Mouse (Mus musculus) ES-E14 (cell line): ENCODE measurements around the gene Gm20498. TPM values are rescaled to one million over a fixed set of nuclear protein-coding genes. Genes with fewer than 3 reads are reported as not detected.

ENCODE experiments used
- DNase-seq: peaks from one replicate; pipeline ENCODE4 v3.0.0-alpha.2; 2013; ENCODE audit warnings: low read depth, low spot score
- H3K27ac ChIP-seq: 2 replicates; pipeline ENCODE4 v1.5.1; 2012; ENCODE audit warnings: low read depth, mild to moderate bottlenecking, low read length, moderate library complexity, mixed read lengths; ENCODE audit not compliant: poor library complexity, insufficient read depth, severe bottlenecking
- H3K36me3 ChIP-seq: 2 replicates; pipeline ENCODE4 v1.6.1; 2012; ENCODE audit warnings: mild to moderate bottlenecking, low read length, moderate library complexity, mixed read lengths; ENCODE audit not compliant: control insufficient read depth, poor library complexity, insufficient read depth, severe bottlenecking
- H3K4me1 ChIP-seq, 2 experiments: fragments of 150-350 bp in 1 of 2; sonication (generic) in 1 of 2; 2 replicates each; pipeline ENCODE4 v1.6.1; 2012; ENCODE audit warnings: low read length in 2 of 2, mild to moderate bottlenecking in 1 of 2, mixed read lengths in 1 of 2; ENCODE audit not compliant: control insufficient read depth in 2 of 2, insufficient read depth in 2 of 2, poor library complexity in 1 of 2
- H3K4me3 ChIP-seq, 2 experiments: fragments of 150-350 bp in 1 of 2; sonication (generic) in 1 of 2; 2 replicates each; pipeline ENCODE4 v1.5.1; 2012; ENCODE audit warnings: low read length in 2 of 2, low read depth in 1 of 2, mild to moderate bottlenecking in 1 of 2, mixed read lengths in 1 of 2; ENCODE audit not compliant: insufficient read depth in 1 of 2, poor library complexity in 1 of 2, severe bottlenecking in 1 of 2
- H3K9ac ChIP-seq: 2 replicates; pipeline ENCODE4 v1.6.1; 2012; ENCODE audit warnings: low read depth, mild to moderate bottlenecking, low read length, mixed read lengths; ENCODE audit not compliant: poor library complexity, insufficient read depth, severe bottlenecking
- H3K9me3 ChIP-seq: fragments of 150-350 bp; sonication (generic); 2 replicates; pipeline ENCODE4 v1.6.1; 2012; ENCODE audit warnings: low read depth, mild to moderate bottlenecking, low read length; ENCODE audit not compliant: control insufficient read depth, insufficient read depth
- CHD2 ChIP-seq: IDR thresholded peaks from 2 replicates; pipeline ENCODE4 v1.6.1; 2014; ENCODE audit warnings: mild to moderate bottlenecking, low read depth, low read length, inconsistent platforms
- HCFC1 ChIP-seq: IDR thresholded peaks from 2 replicates; pipeline ENCODE4 v1.6.1; 2012; ENCODE audit warnings: low read length, inconsistent platforms, borderline replicate concordance; ENCODE audit not compliant: insufficient read depth
- MAFK ChIP-seq: IDR thresholded peaks from 2 replicates; pipeline ENCODE4 v1.6.1; 2014; ENCODE audit warnings: mild to moderate bottlenecking, low read depth, low read length, inconsistent platforms; ENCODE audit not compliant: insufficient read depth
- ZC3H11A ChIP-seq: IDR thresholded peaks from 2 replicates; pipeline ENCODE4 v1.6.1; 2012; ENCODE audit warnings: low read depth, mild to moderate bottlenecking, inconsistent platforms, low read length, borderline replicate concordance
- ZNF384 ChIP-seq: IDR thresholded peaks from 2 replicates; pipeline ENCODE4 v1.6.1; 2012; ENCODE audit warnings: low read depth, low read length, inconsistent platforms
- in situ Hi-C, 2 experiments: fragments of 600-800 bp; cut with MboI; formaldehyde crosslinking; loops; one replicate each; pipeline ENCODE4 v1.15.1; 2025; ENCODE audit warnings: low sequenced_read_pairs in 2 of 2, inconsistent platforms in 1 of 2; ENCODE audit not compliant: unreplicated experiment in 2 of 2
- total RNA-seq: library from RNA; depleted of rRNA; stranded (reverse); fragments of 300-350 nt; gene quantifications from 2 replicates; pipeline ENCODE4 v1.2.3, GENCODE M21; 2012; rRNA removed

The Gm20498 gene
- total RNA-seq, 1 experiment: 39.0 TPM

DNA sequence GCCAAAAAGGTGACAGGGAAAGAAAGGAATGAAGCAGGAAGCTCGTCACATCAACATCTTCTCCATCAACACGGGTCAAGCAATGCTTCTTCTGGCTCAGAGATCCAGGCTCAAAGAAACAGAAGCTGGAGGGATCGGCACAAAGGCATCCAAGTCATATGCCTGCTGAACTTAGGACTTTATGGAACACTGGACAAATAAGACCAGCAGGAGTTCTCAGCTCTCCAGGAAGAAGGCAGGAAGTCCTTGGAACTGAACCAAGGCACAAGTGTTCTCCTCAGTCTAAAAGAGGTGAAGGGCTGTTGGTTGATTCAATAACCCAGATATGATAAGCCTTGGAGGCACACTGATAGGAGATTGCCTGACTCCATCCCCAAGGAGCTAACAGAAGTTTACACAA is 207.7 kb downstream of the Gm20498 start:
- Histone ChIP-seq H3K4me1 (no peaks in the 10 kb centered on the region), H3K9me3 (no peaks in the 10 kb centered on the region), H3K36me3 (no peaks in the 10 kb centered on the region), H3K4me3 (no peak overlapping the region), H3K9ac (no peak overlapping the region), H3K27ac (no peak overlapping the region)
- no peak for DNase-seq
- TF ChIP-seq MAFK: no peak
- TF ChIP-seq ZC3H11A: no peak
- no peak for TF ChIP-seq CHD2
- no peak for TF ChIP-seq HCFC1
- no peak for TF ChIP-seq ZNF384
- in situ Hi-C loops: no loop called here

GRCm38 (mm10) chr12:81324116-81324515 is 208.6 kb downstream of the Gm20498 start:
- Histone ChIP-seq H3K36me3 (no peaks in the 10 kb centered on the region), H3K9ac (no peak overlapping the region), H3K4me3 (no peak overlapping the region), H3K9me3 (no peaks in the 10 kb centered on the region), H3K27ac (no peak overlapping the region), H3K4me1 (no peaks in the 10 kb centered on the region)
- no peak for DNase-seq
- TF ChIP-seq ZC3H11A: no peak
- TF ChIP-seq CHD2: no peak
- no peak for TF ChIP-seq ZNF384
- no peak for TF ChIP-seq MAFK
- no peak for TF ChIP-seq HCFC1
- in situ Hi-C loops: no loop called here

DNA sequence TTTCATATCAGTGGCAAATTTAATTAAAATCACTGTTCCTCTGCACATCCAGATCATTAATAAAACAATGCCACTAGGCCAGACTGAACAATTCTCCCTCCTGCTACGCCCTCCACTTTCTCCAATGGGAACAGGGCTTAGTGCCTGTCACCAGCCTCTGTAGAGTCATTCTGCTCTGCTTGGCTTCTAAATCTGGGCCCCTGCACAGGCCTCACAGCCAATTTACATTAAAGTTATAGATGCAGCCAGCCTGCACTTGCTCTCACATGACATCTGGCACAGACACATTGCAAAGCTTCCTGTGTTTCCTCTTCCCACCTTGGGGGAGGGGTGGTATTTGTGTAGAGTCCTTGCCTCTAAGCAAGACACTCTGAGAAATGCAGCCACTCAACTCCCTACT is 211.7 kb downstream of the Gm20498 start:
- Histone ChIP-seq H3K4me1 (no peaks in the 10 kb centered on the region), H3K4me3 (no peak overlapping the region), H3K9ac (no peak overlapping the region), H3K27ac (no peak overlapping the region), H3K9me3 (no peaks in the 10 kb centered on the region), H3K36me3 (no peaks in the 10 kb centered on the region)
- in situ Hi-C loops: no loop called here
- DNase-seq: no peak
- no peak for TF ChIP-seq ZNF384

DNA sequence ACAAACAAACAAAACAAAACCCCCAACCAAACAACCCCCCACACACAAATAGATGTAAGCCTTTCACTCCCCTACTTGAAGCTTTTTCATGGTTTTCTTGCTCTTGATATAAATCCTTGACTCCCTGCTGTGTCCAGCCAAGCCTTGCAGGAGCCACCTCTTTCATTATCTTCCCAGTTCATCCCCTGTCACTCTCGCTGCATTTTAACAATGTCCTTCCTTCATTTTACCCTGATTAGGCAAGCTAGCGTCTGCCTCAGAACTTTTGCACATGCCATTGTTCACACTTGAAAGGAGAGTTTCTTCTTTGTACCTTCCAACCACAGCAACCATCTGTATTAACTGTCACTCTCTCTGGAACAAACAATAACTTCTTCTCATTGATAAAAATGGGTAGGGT is 214.9 kb downstream of the Gm20498 start:
- no peak overlapping the region for H3K9ac ChIP-seq
- no peak for TF ChIP-seq CHD2
- TF ChIP-seq HCFC1: no peak
- no peak for TF ChIP-seq ZC3H11A
- TF ChIP-seq ZNF384: no peak
- TF ChIP-seq MAFK: no peak
- no peak for DNase-seq
- no peak overlapping the region for H3K4me3 ChIP-seq
- no peaks in the 10 kb centered on the region for H3K9me3 ChIP-seq
- H3K36me3 ChIP-seq: no peaks in the 10 kb centered on the region
- H3K27ac ChIP-seq: no peak overlapping the region
- in situ Hi-C loops: no loop called here
- H3K4me1 ChIP-seq: no peaks in the 10 kb centered on the region

DNA sequence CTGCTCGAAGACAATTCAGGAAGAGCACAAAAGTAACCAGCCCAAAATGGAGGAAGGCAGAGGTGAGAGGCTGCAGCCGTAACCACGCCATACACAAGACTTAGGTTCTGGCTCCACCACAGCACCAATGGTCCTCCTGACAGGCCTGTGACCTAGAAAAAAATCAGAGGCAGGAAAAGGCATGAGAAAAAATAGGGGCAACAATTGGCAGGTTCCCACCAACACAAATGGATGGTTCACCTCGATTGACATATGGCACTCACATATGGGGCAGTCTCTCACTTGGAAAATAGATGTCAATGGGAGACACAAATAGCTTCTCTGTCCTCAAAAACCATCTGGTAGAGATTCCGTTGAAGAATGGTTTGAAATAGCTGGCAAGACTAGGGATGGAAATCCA is 216.8 kb downstream of the Gm20498 start:
- in situ Hi-C loops: no loop called here
- Histone ChIP-seq H3K9me3 (no peaks in the 10 kb centered on the region), H3K9ac (no peak overlapping the region), H3K36me3 (no peaks in the 10 kb centered on the region), H3K4me3 (no peak overlapping the region), H3K27ac (no peak overlapping the region), H3K4me1 (no peaks in the 10 kb centered on the region)
- no peak for TF ChIP-seq MAFK
- TF ChIP-seq HCFC1: no peak
- TF ChIP-seq ZNF384: no peak
- no peak for TF ChIP-seq CHD2
- TF ChIP-seq ZC3H11A: no peak
- no peak for DNase-seq

Other genes starting within 250 kb of the Gm20498 start
- gene Slc8a3, start 199.7 kb downstream of the Gm20498 start, total RNA-seq: 0.09 and 0.37 TPM in 2 replicates
- gene Gm4787, start 153.4 kb downstream of the Gm20498 start, total RNA-seq: 0.89 and 1.0 TPM in 2 replicates
- 2.4 and 2.8 TPM in 2 replicates for gene Adam4, start 111.0 kb downstream of the Gm20498 start, total RNA-seq
- 79.8 and 89.6 TPM in 2 replicates for gene Cox16, start 47.8 kb downstream of the Gm20498 start, total RNA-seq
- 20.8 and 24.5 TPM in 2 replicates for gene Synj2bp, start within 50 bp of the Gm20498 start, total RNA-seq
- 0.45 and 0.74 TPM in 2 replicates for gene Adam21, start 35.6 kb upstream of the Gm20498 start, total RNA-seq
- gene Med6, start 62.1 kb upstream of the Gm20498 start, total RNA-seq: 46.6 and 65.2 TPM in 2 replicates
- gene Ttc9, start 98.3 kb upstream of the Gm20498 start, total RNA-seq: 2.4 and 3.5 TPM in 2 replicates
- gene Map3k9, start 248.3 kb upstream of the Gm20498 start, total RNA-seq: 5.4 and 9.9 TPM in 2 replicates